Mouse (Mus musculus) lung, postnatal 0 days (tissue): ENCODE measurements at regions not wholly inside any gene's neighbourhood (a gene's known extent, or its start where the extent isn't known, plus 50 kb on each side); places are given as distances from the start of the nearest gene placed in this dataset.

ENCODE experiments used
- CTCF ChIP-seq: IDR thresholded peaks from 2 replicates; pipeline ENCODE4 v1.5.1; 2016; ENCODE audit warnings: antibody characterized with exemption, mild to moderate bottlenecking
- EP300 ChIP-seq: IDR thresholded peaks from 2 replicates; pipeline ENCODE4 v1.6.1; 2016; ENCODE audit warnings: antibody characterized with exemption, mild to moderate bottlenecking, control low read depth

- TF ChIP-seq EP300, result no peak
- no peak for TF ChIP-seq CTCF
These were observed 90.1 kb downstream of the Barhl2 start for GRCm38 (mm10) chr5:106367831-106368230.
